ENCODE assay signal across 8 mouse cellular contexts in the genomic region with DNA sequence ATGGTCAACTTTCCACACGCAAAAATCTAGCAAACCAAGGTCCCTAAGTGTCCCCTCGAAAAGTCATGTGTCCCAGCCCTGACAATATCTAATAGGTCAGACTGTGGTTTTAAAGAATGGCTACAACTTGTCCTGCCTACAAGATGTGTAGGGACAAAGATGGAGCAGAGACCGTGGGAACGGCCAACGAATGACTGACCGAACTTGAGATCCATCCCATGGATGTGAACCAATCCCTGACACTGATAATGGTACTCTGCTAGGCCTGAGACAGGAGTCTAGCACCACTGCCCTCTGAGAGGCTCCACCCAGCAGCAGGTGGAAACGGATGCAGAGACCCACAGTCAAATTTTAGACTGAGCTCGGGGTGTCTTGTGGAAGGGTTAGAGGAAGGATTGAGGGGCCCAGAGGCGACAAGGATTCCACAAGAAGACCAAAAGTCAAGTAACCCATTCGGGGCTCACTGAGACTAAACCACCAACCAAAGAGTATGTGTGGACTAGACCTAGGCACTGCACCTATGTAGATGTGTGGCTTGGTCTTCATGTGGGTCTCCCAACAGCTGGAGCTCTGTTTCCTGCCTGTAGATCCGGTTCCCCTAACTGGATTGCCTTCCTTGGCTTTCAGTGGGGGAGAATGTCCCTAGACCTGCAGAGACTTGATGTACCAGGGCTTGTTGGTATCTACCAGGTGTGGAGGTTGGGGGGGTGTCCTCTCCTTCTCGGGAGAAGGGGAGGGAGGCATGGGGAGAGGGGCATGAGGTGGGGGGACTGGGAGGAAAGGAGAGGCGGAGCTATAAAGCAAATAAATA. TPM values are rescaled to one million over a fixed set of nuclear protein-coding genes. Genes with fewer than 3 reads are reported as not detected.
DNase-seq lines count a peak whose midpoint lies in the region; ATAC-seq and TF ChIP-seq lines count a peak whose summit lies in the region.

No protein-coding gene starts in this region.

- no peaks in the 10 kb centered on the region for H3K9me3 ChIP-seq in kidney, postnatal 0 days (replicated peaks; ENCODE audit: low read length)
- H3K9me3 ChIP-seq in hindbrain, embryonic 16.5 days (ENCODE audit: control insufficient read depth, low read length), result no peaks in the 10 kb centered on the region
- H3K9me3 ChIP-seq in midbrain, postnatal 0 days (ENCODE audit: low read length), result no peaks in the 10 kb centered on the region

- DNase-seq in kidney, postnatal 0 days (ENCODE audit: low spot score), result no peak
- no peak for DNase-seq in kidney, postnatal 36 days
- DNase-seq in midbrain, postnatal 0 days (ENCODE audit: low spot score), result no peak
- DNase-seq in cerebellum, postnatal 14 days, result no peak
- DNase-seq in thymus, postnatal 10 days (ENCODE audit: low spot score in 2 of 2), result no peak

- no peak for TF ChIP-seq CTCF in kidney, postnatal 0 days (IDR thresholded peaks at IDR 0.05; ENCODE audit: low read depth)
- no peak for TF ChIP-seq CTCF in midbrain, postnatal 0 days (IDR thresholded peaks at IDR 0.05)

- peak overlapping the region; percentile 78 for H3K4me2 ChIP-seq in kidney, postnatal 0 days (ENCODE audit: low read length)
- peak overlapping the region; percentile 82 for H3K4me2 ChIP-seq in hindbrain, embryonic 16.5 days (ENCODE audit: low read length)
- H3K4me2 ChIP-seq in midbrain, postnatal 0 days (ENCODE audit: low read depth, low read length, poor library complexity, severe bottlenecking), result peak overlapping the region; percentile 73

- H3K27me3 ChIP-seq in kidney, postnatal 0 days (ENCODE audit: insufficient read depth, low read length), result no peaks in the 10 kb centered on the region
- H3K27me3 ChIP-seq in hindbrain, embryonic 16.5 days (replicated peaks; ENCODE audit: control insufficient read depth, insufficient read depth, low read length), result no peaks in the 10 kb centered on the region
- H3K27me3 ChIP-seq in midbrain, postnatal 0 days (ENCODE audit: insufficient read depth, low read length), result no peaks in the 10 kb centered on the region

- peaks cover 5% of the 10 kb centered on the region; the same call in 1 of the 2 replicates for H3K4me1 ChIP-seq in kidney, postnatal 0 days (replicated peaks; ENCODE audit: insufficient read depth, low read length)
- H3K4me1 ChIP-seq in brown adipose tissue, adult 24 weeks (ENCODE audit: control insufficient read depth, insufficient read depth, insufficient read length, low read length), result peaks cover 5% of the 10 kb centered on the region
- H3K4me1 ChIP-seq in hindbrain, embryonic 16.5 days (ENCODE audit: control insufficient read depth, insufficient read depth, low read depth, low read length), result peaks cover 11% of the 10 kb centered on the region
- peaks cover 8% of the 10 kb centered on the region; the same call in 1 of the 2 replicates for H3K4me1 ChIP-seq in midbrain, postnatal 0 days (ENCODE audit: insufficient read depth, low read length)

- no peak for ATAC-seq in kidney, postnatal 0 days (replicated peaks; ENCODE audit: low FRiP score, low read depth)
- no peak for ATAC-seq in hindbrain, embryonic 16.5 days
- no peak for ATAC-seq in midbrain, postnatal 0 days (ENCODE audit: low FRiP score)
- ATAC-seq in monocyte, adult 5-6 weeks (replicated peaks; ENCODE audit: insufficient number of reproducible peaks, low FRiP score, low TSS enrichment, poor library complexity, severe bottlenecking), result no peak

- H3K36me3 ChIP-seq in kidney, postnatal 0 days (ENCODE audit: insufficient read depth, low read length), result no peaks in the 10 kb centered on the region
- H3K36me3 ChIP-seq in hindbrain, embryonic 16.5 days (ENCODE audit: control insufficient read depth, insufficient read depth, low read length), result no peaks in the 10 kb centered on the region
- H3K36me3 ChIP-seq in midbrain, postnatal 0 days (ENCODE audit: insufficient read depth, low read length), result no peaks in the 10 kb centered on the region

- no peak overlapping the region for H3K9ac ChIP-seq in kidney, postnatal 0 days (ENCODE audit: low read depth, low read length)
- H3K9ac ChIP-seq in hindbrain, embryonic 16.5 days (ENCODE audit: low read depth, low read length), result peak overlapping the region; percentile 73
- no peak overlapping the region for H3K9ac ChIP-seq in midbrain, postnatal 0 days (replicated peaks; ENCODE audit: low read length, poor library complexity, severe bottlenecking)

- peak overlapping the region; percentile 66 for H3K4me3 ChIP-seq in kidney, postnatal 0 days (replicated peaks; ENCODE audit: low read depth, low read length)
- H3K4me3 ChIP-seq in brown adipose tissue, adult 24 weeks (ENCODE audit: insufficient read depth, low read depth, low read length), result no peak overlapping the region
- H3K4me3 ChIP-seq in hindbrain, embryonic 16.5 days (ENCODE audit: low read length), result peak overlapping the region; percentile 45
- peak overlapping the region; percentile 47 for H3K4me3 ChIP-seq in midbrain, postnatal 0 days (ENCODE audit: low read depth, low read length)

- 62% methylated on average over 13 of the region's 13 CpGs for WGBS in kidney, postnatal 0 days
- 59% methylated on average over 13 of the region's 13 CpGs for WGBS in hindbrain, embryonic 16.5 days
- WGBS in midbrain, postnatal 0 days, result 65% methylated on average over 13 of the region's 13 CpGs

- H3K27ac ChIP-seq in kidney, postnatal 0 days, result peak overlapping the region; percentile 84
- H3K27ac ChIP-seq in brown adipose tissue, adult 24 weeks (replicated peaks; ENCODE audit: low read depth, low read length), result peak overlapping the region; percentile 24; the same call in 1 of the 2 replicates
- H3K27ac ChIP-seq in hindbrain, embryonic 16.5 days (ENCODE audit: low read depth, low read length), result peak overlapping the region; percentile 91
- H3K27ac ChIP-seq in midbrain, postnatal 0 days (ENCODE audit: low read depth, low read length), result peak overlapping the region; percentile 98

RNA-seq across cellular contexts. Expression of a gene that starts 17.2 kb away (rescaled TPM):
- polyA plus RNA-seq in kidney, postnatal 0 days (2015; fragmentation: Nextera tagmentation; extraction: Ambion mirVana), result 702 and 872 TPM in 2 replicates
- polyA plus RNA-seq in brown adipose tissue, adult 24 weeks (2012; ENCODE audit: insufficient read depth, insufficient read length, missing spikeins), result 692 and 1,079 TPM in 2 replicates
- 1,508 and 1,522 TPM in 2 replicates for polyA plus RNA-seq in hindbrain, embryonic 16.5 days (2015; fragmentation: Nextera tagmentation; extraction: Ambion mirVana)
- 915 and 958 TPM in 2 replicates for total RNA-seq in midbrain, postnatal 0 days (2014; rRNA removed)
- 1,268 and 1,306 TPM in 2 replicates for polyA plus RNA-seq in midbrain, postnatal 0 days (2015; fragmentation: Nextera tagmentation; extraction: Ambion mirVana)
- total RNA-seq in monocyte, adult 5-6 weeks (2017), result 791 to 1,058 TPM (median 1,006 TPM) in 3 replicates

RNA-seq across cellular contexts. Expression of a gene that starts 18.1 kb away (rescaled TPM):
- 0.40 and 0.74 TPM in 2 replicates for polyA plus RNA-seq in kidney, postnatal 0 days (2015; fragmentation: Nextera tagmentation; extraction: Ambion mirVana)
- polyA plus RNA-seq in brown adipose tissue, adult 24 weeks (2012; ENCODE audit: insufficient read depth, insufficient read length, missing spikeins), result not detected in 2 replicates
- polyA plus RNA-seq in hindbrain, embryonic 16.5 days (2015; fragmentation: Nextera tagmentation; extraction: Ambion mirVana), result 0.45 and 0.55 TPM in 2 replicates
- not detected in 2 replicates for total RNA-seq in midbrain, postnatal 0 days (2014; rRNA removed)
- polyA plus RNA-seq in midbrain, postnatal 0 days (2015; fragmentation: Nextera tagmentation; extraction: Ambion mirVana), result 0.67 and 0.83 TPM in 2 replicates
- total RNA-seq in monocyte, adult 5-6 weeks (2017), result 2.9 TPM in 1 of 3 replicates, not detected in the others

RNA-seq across cellular contexts. Expression of a gene that starts 26.7 kb away (rescaled TPM):
- 7.2 and 8.1 TPM in 2 replicates for polyA plus RNA-seq in kidney, postnatal 0 days (2015; fragmentation: Nextera tagmentation; extraction: Ambion mirVana)
- polyA plus RNA-seq in brown adipose tissue, adult 24 weeks (2012; ENCODE audit: insufficient read depth, insufficient read length, missing spikeins), result 5.0 and 16.9 TPM in 2 replicates
- 10.2 and 12.0 TPM in 2 replicates for polyA plus RNA-seq in hindbrain, embryonic 16.5 days (2015; fragmentation: Nextera tagmentation; extraction: Ambion mirVana)
- 17.8 and 32.9 TPM in 2 replicates for total RNA-seq in midbrain, postnatal 0 days (2014; rRNA removed)
- 10.9 TPM in 2 replicates for polyA plus RNA-seq in midbrain, postnatal 0 days (2015; fragmentation: Nextera tagmentation; extraction: Ambion mirVana)
- total RNA-seq in monocyte, adult 5-6 weeks (2017), result 4.7 to 22.7 TPM (median 19.3 TPM) in 3 replicates

RNA-seq across cellular contexts. Expression of a gene that starts 34.1 kb away (rescaled TPM):
- polyA plus RNA-seq in kidney, postnatal 0 days (2015; fragmentation: Nextera tagmentation; extraction: Ambion mirVana), result 46.7 and 47.2 TPM in 2 replicates
- 15.4 and 19.5 TPM in 2 replicates for polyA plus RNA-seq in brown adipose tissue, adult 24 weeks (2012; ENCODE audit: insufficient read depth, insufficient read length, missing spikeins)
- polyA plus RNA-seq in hindbrain, embryonic 16.5 days (2015; fragmentation: Nextera tagmentation; extraction: Ambion mirVana), result 40.2 and 42.5 TPM in 2 replicates
- total RNA-seq in midbrain, postnatal 0 days (2014; rRNA removed), result 89.5 and 96.0 TPM in 2 replicates
- 42.3 and 43.9 TPM in 2 replicates for polyA plus RNA-seq in midbrain, postnatal 0 days (2015; fragmentation: Nextera tagmentation; extraction: Ambion mirVana)
- total RNA-seq in monocyte, adult 5-6 weeks (2017), result 19.1 to 27.0 TPM (median 23.6 TPM) in 3 replicates

Comparison
In these comparisons a context has a peak if more than half of its experiments do, and no peak if none do; other contexts are left out.
1. H3K27ac ChIP-seq: peak in every context shown above with its lines; median percentile 98 in midbrain, postnatal 0 days; 91 in hindbrain, embryonic 16.5 days; 84 in kidney, postnatal 0 days; 24 in brown adipose tissue, adult 24 weeks.